Mouse (Mus musculus): ENCODE measurements around the gene Arih1. TPM values are rescaled to one million over a fixed set of nuclear protein-coding genes. Genes with fewer than 3 reads are reported as not detected.

The Arih1 gene
- polyA plus RNA-seq, 1 experiment = 34.1 TPM

DNA sequence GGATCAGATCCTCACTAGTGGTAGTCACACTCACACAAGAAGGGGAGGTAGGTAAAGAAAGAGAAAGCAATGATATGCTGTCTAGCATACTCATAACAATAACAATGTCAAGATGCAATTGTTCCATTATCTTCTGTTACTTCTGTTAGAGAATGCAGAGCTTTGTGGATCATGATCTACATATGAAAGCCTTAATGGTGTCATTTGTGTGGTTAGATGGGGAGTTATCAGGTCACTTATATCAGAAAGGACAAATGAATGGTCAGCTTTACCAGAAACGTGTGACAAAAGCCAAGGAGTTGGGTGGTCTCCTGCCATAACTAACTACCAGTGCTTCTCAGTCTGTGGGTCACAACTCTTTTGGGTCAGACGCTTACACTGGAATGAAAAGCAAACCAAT lies 13.2 kb downstream of the Arih1 start:
- H3K4me3 ChIP-seq (ENCODE audit: control insufficient read depth, insufficient read depth, low read length) = no peak overlapping the region
- no peak for TF ChIP-seq POLR2A (IDR thresholded peaks at IDR 0.05; ENCODE audit: control insufficient read depth, extremely low read depth, insufficient read depth, low read length, poor library complexity)
- no peak for TF ChIP-seq CTCF (IDR thresholded peaks at IDR 0.05; ENCODE audit: borderline replicate concordance, control insufficient read depth, extremely low read depth, insufficient read depth, low read length, poor library complexity)
- no peaks in the 10 kb centered on the region for H3K27me3 ChIP-seq (ENCODE audit: control insufficient read depth, insufficient read depth, low read length)
- H3K36me3 ChIP-seq (ENCODE audit: control insufficient read depth, insufficient read depth, low read length) = no peaks in the 10 kb centered on the region
- 93% methylated on average over 2 of the region's 2 CpGs for WGBS
- H3K27ac ChIP-seq (ENCODE audit: control insufficient read depth, insufficient read depth, low read length) = no peak overlapping the region
- no peak for DNase-seq
- no peaks in the 10 kb centered on the region for H3K4me1 ChIP-seq (replicated peaks; ENCODE audit: control insufficient read depth, insufficient read depth, low read length)

GRCm38 (mm10) chr9:59469446-59469845 lies 17.0 kb downstream of the Arih1 start:
- Histone ChIP-seq H3K4me1 (replicated peaks; ENCODE audit: control insufficient read depth, insufficient read depth, low read length) (no peaks in the 10 kb centered on the region), H3K27me3 (ENCODE audit: control insufficient read depth, insufficient read depth, low read length) (no peaks in the 10 kb centered on the region), H3K27ac (ENCODE audit: control insufficient read depth, insufficient read depth, low read length) (no peak overlapping the region), H3K36me3 (ENCODE audit: control insufficient read depth, insufficient read depth, low read length) (no peaks in the 10 kb centered on the region), H3K4me3 (ENCODE audit: control insufficient read depth, insufficient read depth, low read length) (no peak overlapping the region)
- no peak for TF ChIP-seq POLR2A (IDR thresholded peaks at IDR 0.05; ENCODE audit: control insufficient read depth, extremely low read depth, insufficient read depth, low read length, poor library complexity)
- no peak for TF ChIP-seq CTCF (IDR thresholded peaks at IDR 0.05; ENCODE audit: borderline replicate concordance, control insufficient read depth, extremely low read depth, insufficient read depth, low read length, poor library complexity)
- no peak for DNase-seq
- 91% methylated on average over 1 of the region's 1 CpGs for WGBS

- no peak for DNase-seq
- Histone ChIP-seq H3K4me3 (ENCODE audit: control insufficient read depth, insufficient read depth, low read length) (no peak overlapping the region), H3K27ac (ENCODE audit: control insufficient read depth, insufficient read depth, low read length) (no peak overlapping the region), H3K4me1 (replicated peaks; ENCODE audit: control insufficient read depth, insufficient read depth, low read length) (no peaks in the 10 kb centered on the region), H3K27me3 (ENCODE audit: control insufficient read depth, insufficient read depth, low read length) (no peaks in the 10 kb centered on the region), H3K36me3 (ENCODE audit: control insufficient read depth, insufficient read depth, low read length) (no peaks in the 10 kb centered on the region)
- no peak for TF ChIP-seq CTCF (IDR thresholded peaks at IDR 0.05; ENCODE audit: borderline replicate concordance, control insufficient read depth, extremely low read depth, insufficient read depth, low read length, poor library complexity)
- WGBS = 83% methylated on average over 1 of the region's 1 CpGs
Measured at GRCm38 (mm10) chr9:59464293-59464692, 22.1 kb downstream of the Arih1 start.

GRCm38 (mm10) chr9:59458997-59459510 lies 27.4 kb downstream of the Arih1 start:
- DNase-seq = no peak
- no peaks in the 10 kb centered on the region for H3K36me3 ChIP-seq (ENCODE audit: control insufficient read depth, insufficient read depth, low read length)
- H3K27ac ChIP-seq (ENCODE audit: control insufficient read depth, insufficient read depth, low read length) = no peak overlapping the region
- H3K4me3 ChIP-seq (ENCODE audit: control insufficient read depth, insufficient read depth, low read length) = no peak overlapping the region
- 87% methylated on average over 4 of the region's 4 CpGs for WGBS
- no peaks in the 10 kb centered on the region for H3K27me3 ChIP-seq (ENCODE audit: control insufficient read depth, insufficient read depth, low read length)
- TF ChIP-seq CTCF (IDR thresholded peaks at IDR 0.05; ENCODE audit: borderline replicate concordance, control insufficient read depth, extremely low read depth, insufficient read depth, low read length, poor library complexity) (no peak), POLR2A (IDR thresholded peaks at IDR 0.05; ENCODE audit: control insufficient read depth, extremely low read depth, insufficient read depth, low read length, poor library complexity) (no peak)
- H3K4me1 ChIP-seq (replicated peaks; ENCODE audit: control insufficient read depth, insufficient read depth, low read length) = peaks cover 2% of the 10 kb centered on the region; the same call in 1 of the 2 replicates

DNA sequence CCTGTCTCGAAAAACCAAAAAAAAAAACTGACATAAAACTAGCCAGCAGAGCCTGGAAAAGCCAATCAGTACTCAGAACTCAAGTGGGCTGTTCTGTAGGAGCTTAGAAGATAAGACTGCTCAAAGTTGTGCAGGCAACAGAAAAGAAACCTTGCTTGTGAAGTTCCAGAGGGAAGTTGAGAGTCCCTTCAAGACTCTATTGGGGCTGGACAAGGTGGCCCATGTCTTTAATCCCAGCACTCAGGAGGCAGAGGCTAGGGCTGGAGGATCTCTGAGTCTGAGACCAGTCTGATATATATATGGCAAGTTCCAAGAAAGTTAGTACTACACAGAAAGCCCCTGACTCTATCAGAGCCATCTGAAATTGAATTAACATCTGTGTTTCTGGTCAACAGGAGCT lies 28.0 kb downstream of the Arih1 start:
- no peaks in the 10 kb centered on the region for H3K36me3 ChIP-seq (ENCODE audit: control insufficient read depth, insufficient read depth, low read length)
- WGBS = 96% methylated on average over 1 of the region's 1 CpGs
- DNase-seq = no peak
- peaks cover 2% of the 10 kb centered on the region; the same call in 1 of the 2 replicates for H3K4me1 ChIP-seq (replicated peaks; ENCODE audit: control insufficient read depth, insufficient read depth, low read length)
- H3K4me3 ChIP-seq (ENCODE audit: control insufficient read depth, insufficient read depth, low read length) = no peak overlapping the region
- H3K27ac ChIP-seq (ENCODE audit: control insufficient read depth, insufficient read depth, low read length) = no peak overlapping the region
- H3K27me3 ChIP-seq (ENCODE audit: control insufficient read depth, insufficient read depth, low read length) = no peaks in the 10 kb centered on the region
- TF ChIP-seq CTCF (IDR thresholded peaks at IDR 0.05; ENCODE audit: borderline replicate concordance, control insufficient read depth, extremely low read depth, insufficient read depth, low read length, poor library complexity) = no peak
- TF ChIP-seq POLR2A (IDR thresholded peaks at IDR 0.05; ENCODE audit: control insufficient read depth, extremely low read depth, insufficient read depth, low read length, poor library complexity) = no peak

- 97% methylated on average over 1 of the region's 1 CpGs for WGBS
- no peak overlapping the region for H3K27ac ChIP-seq (ENCODE audit: control insufficient read depth, insufficient read depth, low read length)
- no peaks in the 10 kb centered on the region for H3K27me3 ChIP-seq (ENCODE audit: control insufficient read depth, insufficient read depth, low read length)
- 0 out of 2 replicates have a peak, but pooled peaks cover 3% of the 10 kb centered on the region for H3K36me3 ChIP-seq (ENCODE audit: control insufficient read depth, insufficient read depth, low read length)
- H3K4me3 ChIP-seq (ENCODE audit: control insufficient read depth, insufficient read depth, low read length) = no peak overlapping the region
- no peak for DNase-seq
- TF ChIP-seq CTCF (IDR thresholded peaks at IDR 0.05; ENCODE audit: borderline replicate concordance, control insufficient read depth, extremely low read depth, insufficient read depth, low read length, poor library complexity) = no peak
- TF ChIP-seq POLR2A (IDR thresholded peaks at IDR 0.05; ENCODE audit: control insufficient read depth, extremely low read depth, insufficient read depth, low read length, poor library complexity) = no peak
- H3K4me1 ChIP-seq (replicated peaks; ENCODE audit: control insufficient read depth, insufficient read depth, low read length) = peaks cover 2% of the 10 kb centered on the region; the same call in 1 of the 2 replicates
Measured at GRCm38 (mm10) chr9:59457671-59458070, 28.7 kb downstream of the Arih1 start.
